Mouse (Mus musculus): ENCODE data around the gene Arl4c. TPM values are rescaled to one million over a fixed set of nuclear protein-coding genes. Genes with fewer than 3 reads are reported as not detected.
A peak's percentile ranks its signal among the peaks of the same experiment; 100 is the strongest.

Arl4c gene
- polyA plus RNA-seq, 1 experiment from 2014 or later = 30.6 TPM

GRCm38 (mm10) chr1:88707536-88707935, 5.5 kb upstream of the Arl4c start:
- Histone ChIP-seq H3K9ac (ENCODE audit: low read depth, low read length) (no peak overlapping the region), H3K27me3 (ENCODE audit: insufficient read depth, low read length) (no peaks in the 10 kb centered on the region), H3K4me2 (ENCODE audit: low read length) (no peak overlapping the region), H3K9me3 (replicated peaks; ENCODE audit: low read length) (no peaks in the 10 kb centered on the region), H3K4me1 (replicated peaks; ENCODE audit: insufficient read depth, low read length) (no peaks in the 10 kb centered on the region), H3K4me3 (replicated peaks; ENCODE audit: low read depth, low read length) (no peak overlapping the region), H3K27ac (no peak overlapping the region), H3K36me3 (ENCODE audit: insufficient read depth, low read length) (no peaks in the 10 kb centered on the region)
- TF ChIP-seq CTCF (IDR thresholded peaks at IDR 0.05; ENCODE audit: low read depth) = no peak
- no peak for ATAC-seq (replicated peaks; ENCODE audit: low FRiP score, low read depth)
- WGBS = 73% methylated on average over 6 of the region's 6 CpGs
- DNase-seq (ENCODE audit: low spot score) = no peak

- Histone ChIP-seq H3K4me2 (ENCODE audit: low read length) (no peak overlapping the region), H3K27me3 (ENCODE audit: insufficient read depth, low read length) (no peaks in the 10 kb centered on the region), H3K4me3 (replicated peaks; ENCODE audit: low read depth, low read length) (no peak overlapping the region), H3K9ac (ENCODE audit: low read depth, low read length) (no peak overlapping the region), H3K27ac (no peak overlapping the region), H3K4me1 (replicated peaks; ENCODE audit: insufficient read depth, low read length) (no peaks in the 10 kb centered on the region), H3K36me3 (ENCODE audit: insufficient read depth, low read length) (no peaks in the 10 kb centered on the region), H3K9me3 (replicated peaks; ENCODE audit: low read length) (no peaks in the 10 kb centered on the region)
- DNase-seq (ENCODE audit: low spot score) = peak; percentile 95
- ATAC-seq (replicated peaks; ENCODE audit: low FRiP score, low read depth) = peak; percentile 65
- WGBS = under 1% methylated on average over 15 of the region's 15 CpGs
- peak; percentile 100 for TF ChIP-seq CTCF (IDR thresholded peaks at IDR 0.05; ENCODE audit: low read depth)
Measured at GRCm38 (mm10) chr1:88705799-88706198, 3.8 kb upstream of the Arl4c start.

- Histone ChIP-seq H3K9ac (ENCODE audit: low read depth, low read length) (no peak overlapping the region), H3K27me3 (ENCODE audit: insufficient read depth, low read length) (no peaks in the 10 kb centered on the region), H3K4me3 (replicated peaks; ENCODE audit: low read depth, low read length) (no peak overlapping the region), H3K4me2 (ENCODE audit: low read length) (no peak overlapping the region), H3K4me1 (replicated peaks; ENCODE audit: insufficient read depth, low read length) (no peaks in the 10 kb centered on the region), H3K9me3 (replicated peaks; ENCODE audit: low read length) (no peaks in the 10 kb centered on the region), H3K36me3 (ENCODE audit: insufficient read depth, low read length) (no peaks in the 10 kb centered on the region), H3K27ac (no peak overlapping the region)
- 64% methylated on average over 6 of the region's 6 CpGs for WGBS
- peak; percentile 74 for TF ChIP-seq CTCF (IDR thresholded peaks at IDR 0.05; ENCODE audit: low read depth)
- DNase-seq (ENCODE audit: low spot score) = peak; percentile 69
- no peak for ATAC-seq (replicated peaks; ENCODE audit: low FRiP score, low read depth)
Measured at GRCm38 (mm10) chr1:88705050-88705449, 3.0 kb upstream of the Arl4c start.

GRCm38 (mm10) chr1:88700961-88701861, 810 bp downstream of the Arl4c start:
- ATAC-seq (replicated peaks; ENCODE audit: low FRiP score, low read depth) (peak; percentile 65), DNase-seq (ENCODE audit: low spot score) (peak; percentile 55)
- peak overlapping the region; percentile 87 for H3K9ac ChIP-seq (ENCODE audit: low read depth, low read length)
- TF ChIP-seq CTCF (IDR thresholded peaks at IDR 0.05; ENCODE audit: low read depth) = no peak; the same call in 1 of the 2 replicates
- H3K4me2 ChIP-seq (ENCODE audit: low read length) = peak overlapping the region; percentile 80
- under 1% methylated on average over 76 of the region's 78 CpGs for WGBS
- H3K4me1 ChIP-seq (replicated peaks; ENCODE audit: insufficient read depth, low read length) = no peaks in the 10 kb centered on the region
- 0 out of 2 replicates have a peak, but pooled peaks cover 4% of the 10 kb centered on the region for H3K36me3 ChIP-seq (ENCODE audit: insufficient read depth, low read length)
- no peaks in the 10 kb centered on the region for H3K9me3 ChIP-seq (replicated peaks; ENCODE audit: low read length)
- H3K27me3 ChIP-seq (ENCODE audit: insufficient read depth, low read length) = no peaks in the 10 kb centered on the region
- peak overlapping the region; percentile 95 for H3K27ac ChIP-seq
- H3K4me3 ChIP-seq (replicated peaks; ENCODE audit: low read depth, low read length) = peak overlapping the region; percentile 81

GRCm38 (mm10) chr1:88699856-88700791, 1.9 kb downstream of the Arl4c start:
- H3K4me1 ChIP-seq (replicated peaks; ENCODE audit: insufficient read depth, low read length) = no peaks in the 10 kb centered on the region
- ATAC-seq (replicated peaks; ENCODE audit: low FRiP score, low read depth) (peak; percentile 29), DNase-seq (ENCODE audit: low spot score) (peak; percentile 42)
- peak overlapping the region; percentile 81 for H3K4me3 ChIP-seq (replicated peaks; ENCODE audit: low read depth, low read length)
- H3K27me3 ChIP-seq (ENCODE audit: insufficient read depth, low read length) = no peaks in the 10 kb centered on the region
- WGBS = 8% methylated on average over 25 of the region's 25 CpGs
- H3K9ac ChIP-seq (ENCODE audit: low read depth, low read length) = peak overlapping the region; percentile 87
- H3K4me2 ChIP-seq (ENCODE audit: low read length) = peak overlapping the region; percentile 80
- H3K27ac ChIP-seq = peak overlapping the region; percentile 95
- H3K9me3 ChIP-seq (replicated peaks; ENCODE audit: low read length) = no peaks in the 10 kb centered on the region
- no peak for TF ChIP-seq CTCF (IDR thresholded peaks at IDR 0.05; ENCODE audit: low read depth)
- H3K36me3 ChIP-seq (ENCODE audit: insufficient read depth, low read length) = 0 out of 2 replicates have a peak, but pooled peaks cover 4% of the 10 kb centered on the region

- WGBS = 21% methylated on average over 5 of the region's 5 CpGs
- Histone ChIP-seq H3K27ac (no peak overlapping the region), H3K4me2 (ENCODE audit: low read length) (peak overlapping the region; percentile 80)
Measured at GRCm38 (mm10) chr1:88699401-88699800, 2.6 kb downstream of the Arl4c start.

More at GRCm38 (mm10) chr1:88699401-88699800, 2.6 kb downstream of the Arl4c start:
- no peak for TF ChIP-seq CTCF (IDR thresholded peaks at IDR 0.05; ENCODE audit: low read depth)
- peak overlapping the region; percentile 81 for H3K4me3 ChIP-seq (replicated peaks; ENCODE audit: low read depth, low read length)
- no peaks in the 10 kb centered on the region for H3K27me3 ChIP-seq (ENCODE audit: insufficient read depth, low read length)
- H3K9me3 ChIP-seq (replicated peaks; ENCODE audit: low read length) = no peaks in the 10 kb centered on the region
- ATAC-seq (replicated peaks; ENCODE audit: low FRiP score, low read depth) (no peak), DNase-seq (ENCODE audit: low spot score) (peak; percentile 58)
- H3K9ac ChIP-seq (ENCODE audit: low read depth, low read length) = peak overlapping the region; percentile 87
- no peaks in the 10 kb centered on the region for H3K4me1 ChIP-seq (replicated peaks; ENCODE audit: insufficient read depth, low read length)
- 0 out of 2 replicates have a peak, but pooled peaks cover 4% of the 10 kb centered on the region for H3K36me3 ChIP-seq (ENCODE audit: insufficient read depth, low read length)

Data from kidney, postnatal 0 days (tissue).